Mouse (Mus musculus): ENCODE data around the gene Krr1. TPM values are rescaled to one million over a fixed set of nuclear protein-coding genes. Genes with fewer than 3 reads are reported as not detected.
A peak's percentile ranks its signal among the peaks of the same experiment; 100 is the strongest.

Krr1 gene
- 33.8 and 37.0 TPM in 2 replicates for polyA plus RNA-seq (2015; fragmentation: Nextera tagmentation; extraction: Ambion mirVana)

DNA sequence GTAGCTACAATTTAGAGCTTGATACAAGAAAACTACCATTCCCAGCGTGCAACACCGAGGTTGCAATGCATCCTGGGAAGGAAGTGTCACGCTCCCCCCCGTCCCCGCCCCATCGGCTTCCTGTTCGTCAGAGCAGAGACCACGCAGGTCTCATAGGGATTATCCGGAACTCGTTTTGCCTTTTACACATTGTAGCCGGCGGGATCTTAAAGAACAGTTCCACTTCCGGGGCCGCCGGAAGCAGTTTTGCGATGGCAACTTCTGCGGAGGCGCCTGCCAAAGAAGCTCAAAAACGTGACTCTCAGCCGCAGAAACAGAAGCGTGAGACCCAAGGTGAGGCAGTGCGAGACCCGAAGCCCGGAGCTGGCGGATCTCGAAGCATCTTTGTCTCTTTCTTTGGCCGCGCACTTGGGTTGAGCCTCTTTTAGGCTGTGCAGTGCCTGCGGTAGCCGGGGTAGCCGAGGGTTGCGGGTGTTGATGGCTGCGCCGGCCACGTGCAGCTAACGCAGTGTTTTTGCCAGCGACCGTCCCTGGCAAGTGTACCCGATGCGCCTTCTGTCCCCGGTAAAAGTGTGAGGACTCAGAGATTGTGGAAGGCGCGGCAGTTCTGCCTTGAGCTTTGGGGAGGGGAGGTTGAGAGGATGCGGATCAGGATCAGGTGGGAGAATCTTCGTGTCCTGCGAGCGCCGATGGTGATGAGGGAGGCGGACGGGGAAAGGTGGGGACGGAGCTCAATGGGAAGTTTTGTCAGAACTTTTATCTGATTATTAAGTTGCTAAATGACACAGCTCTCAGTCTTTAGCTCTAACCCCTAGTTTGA lies at the start of gene Krr1:
TSS of gene Krr1 (plus strand) at position 123 of the 820 bp plus-strand sequence.
- no peaks in the 10 kb centered on the region for H3K27me3 ChIP-seq
- peak within 1 kb of the TSS; percentile 65 for H3K4me3 ChIP-seq
- H3K4me2 ChIP-seq: peak within 1 kb of the TSS; percentile 75
- H3K4me1 ChIP-seq (replicated peaks): peaks cover 13% of the 10 kb centered on the region
- peak; percentile 98 for ATAC-seq (ENCODE audit: low FRiP score, low read depth)
- H3K9ac ChIP-seq: peak within 1 kb of the TSS; percentile 71
- WGBS: under 1% methylated on average over 51 of the region's 51 CpGs
- peak within 1 kb of the TSS; percentile 77 for H3K27ac ChIP-seq (replicated peaks)
- H3K9me3 ChIP-seq: no peaks in the 10 kb centered on the region
- peaks cover 10% of the 10 kb centered on the region; the same call in 1 of the 2 replicates for H3K36me3 ChIP-seq

DNA sequence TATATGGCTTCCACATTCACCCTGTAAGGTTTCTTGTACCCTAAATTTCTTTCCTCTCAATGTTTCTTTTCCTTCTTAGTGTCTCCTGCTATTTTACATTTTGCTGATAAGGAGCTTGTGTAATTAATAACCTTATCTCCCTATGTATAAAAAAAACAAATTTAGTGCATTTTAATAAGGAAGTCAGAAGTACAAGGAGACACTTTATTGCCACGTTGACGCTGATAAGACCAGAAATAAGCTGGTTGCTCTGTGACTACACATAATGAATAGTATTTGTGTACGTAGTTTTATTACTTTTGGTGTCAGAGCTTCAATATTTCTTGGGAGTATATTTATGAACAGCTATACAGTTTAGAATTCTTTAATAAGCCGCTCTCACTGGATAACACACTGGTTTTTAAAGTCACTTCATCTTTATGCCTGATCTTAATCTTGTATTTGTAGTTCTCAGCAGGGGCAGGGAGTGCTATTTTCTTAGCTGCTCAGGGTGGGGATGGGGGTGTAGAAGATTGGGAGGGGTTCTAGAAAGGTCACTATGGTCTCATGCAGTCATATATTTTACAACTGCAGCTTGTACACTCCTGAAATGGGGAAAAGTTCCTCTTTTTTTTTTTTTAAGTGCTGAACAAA lies 48.8 kb upstream of the Krr1 start:
- Histone ChIP-seq H3K9ac (no peak overlapping the region), H3K4me3 (no peak overlapping the region), H3K9me3 (no peaks in the 10 kb centered on the region), H3K4me2 (no peak overlapping the region), H3K36me3 (no peaks in the 10 kb centered on the region), H3K4me1 (replicated peaks) (peaks cover 13% of the 10 kb centered on the region), H3K27ac (replicated peaks) (no peak overlapping the region), H3K27me3 (no peaks in the 10 kb centered on the region)
- WGBS: 64% methylated on average over 4 of the region's 4 CpGs
- no peak for ATAC-seq (ENCODE audit: low FRiP score, low read depth)

DNA sequence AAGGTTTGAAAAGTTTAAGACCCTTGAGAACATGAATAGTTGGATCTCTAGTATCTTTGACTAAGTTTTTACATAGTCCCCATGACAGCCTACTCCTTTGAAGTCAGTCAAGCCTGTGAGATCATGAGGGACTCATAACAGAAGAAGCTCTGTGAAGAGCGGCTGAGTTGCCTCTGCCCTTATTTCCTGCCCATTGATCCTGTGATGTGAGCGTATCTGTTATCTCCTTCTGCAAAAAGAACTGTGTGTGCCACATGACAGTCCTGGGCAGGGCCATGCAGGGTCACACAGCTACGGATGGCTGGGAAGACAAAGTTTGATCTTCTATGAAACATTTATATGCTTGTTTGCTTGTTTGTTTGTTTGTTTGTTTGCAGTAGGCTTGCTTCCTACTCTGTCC lies 48.3 kb upstream of the Krr1 start:
- no peak for ATAC-seq (ENCODE audit: low FRiP score, low read depth)
- WGBS: 52% methylated on average over 3 of the region's 3 CpGs
- Histone ChIP-seq H3K4me1 (replicated peaks) (peaks cover 18% of the 10 kb centered on the region), H3K36me3 (no peaks in the 10 kb centered on the region), H3K27me3 (no peaks in the 10 kb centered on the region), H3K4me3 (no peak overlapping the region), H3K4me2 (no peak overlapping the region), H3K27ac (replicated peaks) (no peak overlapping the region), H3K9ac (no peak overlapping the region), H3K9me3 (no peaks in the 10 kb centered on the region)

DNA sequence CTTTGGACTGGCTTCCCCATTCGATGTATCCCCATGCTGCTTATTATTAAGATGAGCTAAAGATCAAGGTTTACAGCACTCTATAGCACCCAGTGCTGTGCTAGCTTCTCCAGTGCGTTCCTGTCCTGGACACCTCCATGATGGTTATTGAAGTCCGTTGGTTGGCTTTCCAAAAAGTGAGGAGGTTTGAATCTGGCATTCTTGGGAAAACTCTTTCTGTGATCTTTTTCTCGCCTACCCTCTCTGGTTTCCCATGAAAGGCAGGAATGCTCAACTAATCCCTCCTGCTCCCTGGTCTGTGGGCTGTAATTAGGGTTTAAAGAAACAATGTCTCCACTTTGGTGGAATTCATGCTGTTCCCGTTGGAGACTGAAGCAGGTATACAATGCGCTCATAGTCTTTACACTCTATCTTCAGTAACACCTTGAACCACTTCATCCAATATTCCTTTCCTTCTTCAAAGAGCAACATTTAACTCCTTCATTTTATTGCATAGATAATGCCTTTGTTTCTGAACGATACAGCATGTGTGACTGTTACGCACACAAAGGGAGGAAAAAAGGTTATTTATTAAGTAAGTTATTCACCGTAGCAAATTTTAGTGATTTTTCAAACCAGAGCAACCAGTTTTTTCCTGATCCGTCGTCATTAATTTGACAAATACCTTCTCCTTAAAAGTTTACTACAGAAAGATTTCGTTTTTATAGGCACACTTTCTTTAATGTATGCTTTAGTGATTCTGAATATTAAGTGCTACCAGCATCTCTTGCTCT lies 47.6 kb upstream of the Krr1 start:
- ATAC-seq (ENCODE audit: low FRiP score, low read depth): no peak
- H3K4me3 ChIP-seq: peak overlapping the region; percentile 14; the same call in 1 of the 2 replicates
- H3K36me3 ChIP-seq: no peaks in the 10 kb centered on the region
- no peaks in the 10 kb centered on the region for H3K27me3 ChIP-seq
- H3K4me2 ChIP-seq: peak overlapping the region; percentile 48
- peaks cover 23% of the 10 kb centered on the region for H3K4me1 ChIP-seq (replicated peaks)
- H3K9me3 ChIP-seq: no peaks in the 10 kb centered on the region
- peak overlapping the region; percentile 54; the same call in 1 of the 2 replicates for H3K27ac ChIP-seq (replicated peaks)
- peak overlapping the region; percentile 29; the same call in 1 of the 2 replicates for H3K9ac ChIP-seq
- 45% methylated on average over 12 of the region's 12 CpGs for WGBS

DNA sequence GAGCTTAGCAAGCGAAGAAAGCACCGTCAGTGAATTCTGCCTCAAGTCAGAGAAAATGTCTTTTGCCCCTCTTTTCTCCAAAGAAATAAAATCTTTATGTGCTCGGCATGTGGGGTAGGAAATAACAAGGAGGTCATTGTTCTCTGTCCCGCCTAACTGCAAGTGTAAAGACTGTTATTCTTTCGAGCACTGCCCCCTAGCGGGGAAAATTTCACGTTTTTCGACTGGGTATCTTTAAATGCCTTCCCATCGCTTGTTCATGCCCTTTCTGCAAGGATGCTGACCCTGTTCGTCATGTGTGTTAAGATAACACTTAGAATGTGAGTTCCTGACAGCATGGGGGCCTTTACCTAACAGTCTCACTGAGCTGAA lies 47.0 kb upstream of the Krr1 start:
- H3K9ac ChIP-seq: peak overlapping the region; percentile 29; the same call in 1 of the 2 replicates

DNA sequence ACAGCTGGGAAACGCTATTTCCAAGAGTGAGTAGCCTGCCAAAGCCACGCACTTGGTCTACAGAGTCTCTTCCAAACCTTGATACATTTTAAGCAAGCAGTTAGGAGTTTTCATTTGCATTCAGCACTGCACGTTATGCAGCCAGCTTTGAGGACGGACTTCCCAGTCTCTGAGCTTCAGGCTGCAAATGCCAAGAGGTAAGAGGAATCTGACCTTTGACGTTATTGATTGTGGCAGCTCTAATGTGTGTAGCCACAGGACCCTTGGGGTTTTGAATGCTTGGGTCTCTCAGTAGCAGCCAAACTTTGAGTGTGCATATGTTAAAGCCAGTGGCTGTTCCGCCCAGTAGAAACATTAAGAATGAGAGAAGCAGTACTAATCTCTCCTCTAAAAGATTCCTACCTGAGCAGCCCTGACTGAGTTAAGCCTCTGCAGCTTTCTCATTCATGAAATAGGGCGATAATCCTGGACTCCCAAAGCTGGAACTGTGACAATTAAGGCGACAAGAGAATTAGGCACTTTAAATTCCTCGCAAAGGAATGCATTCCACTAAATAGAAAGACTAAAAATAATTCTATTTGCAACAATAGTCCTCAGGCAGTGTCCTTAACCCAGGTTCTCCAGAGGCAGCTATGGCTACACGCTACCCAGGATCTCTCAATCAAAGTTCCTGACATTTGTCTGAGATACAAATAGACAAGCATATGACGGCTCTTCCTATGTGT lies 39.7 kb upstream of the Krr1 start:
- no peak overlapping the region for H3K4me3 ChIP-seq
- H3K36me3 ChIP-seq: no peaks in the 10 kb centered on the region
- H3K4me2 ChIP-seq: no peak overlapping the region
- no peak overlapping the region for H3K9ac ChIP-seq
- peaks cover 26% of the 10 kb centered on the region for H3K4me1 ChIP-seq (replicated peaks)
- H3K27me3 ChIP-seq: no peaks in the 10 kb centered on the region
- no peaks in the 10 kb centered on the region for H3K9me3 ChIP-seq
- no peak overlapping the region for H3K27ac ChIP-seq (replicated peaks)
- 45% methylated on average over 11 of the region's 11 CpGs for WGBS
- no peak for ATAC-seq (ENCODE audit: low FRiP score, low read depth)

More for the DNA sequence above, 47.0 kb upstream of the Krr1 start:
- 1% methylated on average over 10 of the region's 10 CpGs for WGBS
- Histone ChIP-seq H3K4me3 (peak overlapping the region; percentile 14; the same call in 1 of the 2 replicates), H3K27me3 (no peaks in the 10 kb centered on the region), H3K36me3 (no peaks in the 10 kb centered on the region), H3K9me3 (no peaks in the 10 kb centered on the region), H3K27ac (replicated peaks) (peak overlapping the region; percentile 54; the same call in 1 of the 2 replicates), H3K4me1 (replicated peaks) (peaks cover 23% of the 10 kb centered on the region), H3K4me2 (peak overlapping the region; percentile 48)
- ATAC-seq (ENCODE audit: low FRiP score, low read depth): peak; percentile 90

GRCm38 (mm10) chr10:111935207-111935606 lies 37.3 kb upstream of the Krr1 start:
- no peak overlapping the region for H3K27ac ChIP-seq (replicated peaks)
- no peak overlapping the region for H3K9ac ChIP-seq
- no peaks in the 10 kb centered on the region for H3K27me3 ChIP-seq
- no peak for ATAC-seq (ENCODE audit: low FRiP score, low read depth)
- WGBS: 63% methylated on average over 2 of the region's 2 CpGs
- no peaks in the 10 kb centered on the region for H3K36me3 ChIP-seq
- no peak overlapping the region for H3K4me2 ChIP-seq
- H3K4me1 ChIP-seq (replicated peaks): peaks cover 17% of the 10 kb centered on the region; the same call in 1 of the 2 replicates
- H3K4me3 ChIP-seq: no peak overlapping the region
- no peaks in the 10 kb centered on the region for H3K9me3 ChIP-seq

DNA sequence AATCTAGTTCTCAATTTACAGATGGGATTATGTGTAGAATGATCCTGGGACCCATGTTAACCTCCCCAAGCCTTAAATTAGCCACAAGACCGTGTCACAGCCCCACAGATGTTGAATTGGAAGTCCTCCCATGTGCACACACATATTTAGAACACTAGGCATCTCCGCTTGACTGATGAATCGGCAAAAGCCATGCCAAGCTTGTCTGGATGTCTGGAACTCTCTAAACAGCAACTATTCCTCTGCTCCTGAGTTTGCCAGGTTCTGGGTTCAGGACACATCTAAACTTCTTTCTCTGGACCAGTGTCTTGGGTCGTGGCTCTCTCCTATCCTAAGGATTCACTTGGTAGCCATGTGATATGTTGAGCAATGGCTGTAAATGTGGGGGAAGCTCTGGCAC lies 36.4 kb upstream of the Krr1 start:
- no peak overlapping the region for H3K4me2 ChIP-seq
- no peaks in the 10 kb centered on the region for H3K27me3 ChIP-seq
- H3K4me1 ChIP-seq (replicated peaks): peaks cover 17% of the 10 kb centered on the region; the same call in 1 of the 2 replicates
- WGBS: 72% methylated on average over 4 of the region's 4 CpGs
- no peak overlapping the region for H3K9ac ChIP-seq
- no peaks in the 10 kb centered on the region for H3K9me3 ChIP-seq
- ATAC-seq (ENCODE audit: low FRiP score, low read depth): no peak
- no peaks in the 10 kb centered on the region for H3K36me3 ChIP-seq
- H3K4me3 ChIP-seq: no peak overlapping the region
- H3K27ac ChIP-seq (replicated peaks): peak overlapping the region; percentile 23; the same call in 1 of the 2 replicates

DNA sequence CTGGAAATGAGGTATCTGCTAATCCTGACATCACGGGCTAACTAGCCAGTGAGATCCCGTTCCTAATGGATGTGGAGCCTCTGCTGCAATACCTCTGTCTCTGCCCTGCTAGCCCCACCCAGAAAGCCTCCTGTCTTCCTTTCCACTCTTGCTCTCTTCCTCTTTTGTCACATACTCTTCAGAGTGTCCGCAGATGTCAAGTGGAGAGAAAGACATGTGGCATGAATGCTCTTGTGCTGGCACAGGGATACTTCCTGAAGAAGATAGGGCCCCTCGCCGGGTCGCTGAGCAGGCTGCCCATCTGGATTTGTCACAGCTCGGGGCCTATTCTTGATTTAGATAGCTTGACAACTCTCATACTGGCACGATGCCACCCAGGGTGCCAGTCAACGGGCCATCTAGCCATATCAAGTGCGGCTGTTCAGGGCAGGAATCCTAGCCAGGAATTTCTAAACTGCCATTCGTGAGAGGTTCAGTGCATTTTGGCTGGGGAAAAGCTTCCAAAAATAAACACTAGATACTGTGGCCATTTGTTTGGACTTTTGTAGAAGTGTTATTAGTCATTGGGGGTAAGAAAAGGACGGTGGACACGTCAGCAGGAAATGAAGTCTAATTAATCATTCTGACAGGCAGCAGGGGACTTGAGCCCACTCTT lies 35.8 kb upstream of the Krr1 start:
- ATAC-seq (ENCODE audit: low FRiP score, low read depth): peak; percentile 86
- H3K4me1 ChIP-seq (replicated peaks): peaks cover 17% of the 10 kb centered on the region; the same call in 1 of the 2 replicates
- 31% methylated on average over 13 of the region's 13 CpGs for WGBS

GRCm38 (mm10) chr10:111937146-111937534 lies 35.3 kb upstream of the Krr1 start:
- Histone ChIP-seq H3K4me1 (replicated peaks) (peaks cover 17% of the 10 kb centered on the region; the same call in 1 of the 2 replicates), H3K4me2 (no peak overlapping the region), H3K4me3 (no peak overlapping the region), H3K9ac (no peak overlapping the region), H3K36me3 (no peaks in the 10 kb centered on the region), H3K27ac (replicated peaks) (peak overlapping the region; percentile 23), H3K9me3 (no peaks in the 10 kb centered on the region), H3K27me3 (no peaks in the 10 kb centered on the region)
- 72% methylated on average over 5 of the region's 5 CpGs for WGBS
- no peak for ATAC-seq (ENCODE audit: low FRiP score, low read depth)

More for the DNA sequence above, 35.8 kb upstream of the Krr1 start:
- Histone ChIP-seq H3K36me3 (no peaks in the 10 kb centered on the region), H3K9me3 (no peaks in the 10 kb centered on the region), H3K4me3 (no peak overlapping the region), H3K27ac (replicated peaks) (peak overlapping the region; percentile 23), H3K27me3 (no peaks in the 10 kb centered on the region), H3K4me2 (no peak overlapping the region), H3K9ac (no peak overlapping the region)

GRCm38 (mm10) chr10:111943026-111943425 lies 29.4 kb upstream of the Krr1 start:
- WGBS: 86% methylated on average over 7 of the region's 7 CpGs
- H3K27me3 ChIP-seq: no peaks in the 10 kb centered on the region
- no peaks in the 10 kb centered on the region for H3K36me3 ChIP-seq
- no peaks in the 10 kb centered on the region for H3K4me1 ChIP-seq (replicated peaks)
- no peak overlapping the region for H3K27ac ChIP-seq (replicated peaks)
- no peak overlapping the region for H3K4me2 ChIP-seq
- no peak overlapping the region for H3K4me3 ChIP-seq
- H3K9ac ChIP-seq: no peak overlapping the region
- H3K9me3 ChIP-seq: no peaks in the 10 kb centered on the region
- no peak for ATAC-seq (ENCODE audit: low FRiP score, low read depth)
